Mouse (Mus musculus) gastrocnemius, adult 2 months (tissue): ENCODE data around the gene Mfsd4b1. TPM values are rescaled to one million over a fixed set of nuclear protein-coding genes. Genes with fewer than 3 reads are reported as not detected.
A peak's percentile ranks its signal among the peaks of the same experiment; 100 is the strongest.
"Not testable (repeated sequence)": the region's sequence is repeated elsewhere in the genome, so short reads cannot be mapped to it uniquely, and the experiment has no call there.

Experiments
- DNase-seq: peaks from one replicate; pipeline ENCODE4 v3.0.0; 2022
- H3K27ac ChIP-seq: fragments of 200-600 bp; 2 replicates; pipeline ENCODE4 v1.8.1; 2022; ENCODE audit warnings: mild to moderate bottlenecking
- H3K4me3 ChIP-seq: fragments of 200-600 bp; 2 replicates; pipeline ENCODE4 v1.8.1; 2022; ENCODE audit warnings: mild to moderate bottlenecking, moderate library complexity
- CTCF ChIP-seq: fragments of 200-600 bp; IDR thresholded peaks from 2 replicates; pipeline ENCODE4 v1.8.1; 2022; ENCODE audit warnings: antibody characterized with exemption, mild to moderate bottlenecking, moderate library complexity
- intact Hi-C: fragments of 180-260 bp; cut with DNase I; formaldehyde crosslinking; loops from one replicate; pipeline ENCODE4 v1.15.1; 2025
- total RNA-seq, 2 experiments: library from RNA; stranded (reverse); gene quantifications; 2 replicates each; pipeline ENCODE4 v1.2.3; 2021

Gene Mfsd4b1
- total RNA-seq, 2 experiments from 2014 or later: 2.6 to 3.5 TPM

- intact Hi-C loops: no loop called here
- Histone ChIP-seq H3K4me3 (no peak overlapping the region), H3K27ac (no peak overlapping the region)
- DNase-seq: no peak
- TF ChIP-seq CTCF: no peak
Measured at GRCm38 (mm10) chr10:40029610-40030009, 4.5 kb upstream of the Mfsd4b1 start.

GRCm38 (mm10) chr10:40028091-40028490, 3.0 kb upstream of the Mfsd4b1 start:
- Histone ChIP-seq H3K4me3 (no peak overlapping the region), H3K27ac (no peak overlapping the region)
- no peak for TF ChIP-seq CTCF
- intact Hi-C loops: no loop called here
- no peak for DNase-seq

GRCm38 (mm10) chr10:40026546-40026945, 1.5 kb upstream of the Mfsd4b1 start:
- intact Hi-C loops: no loop called here
- TF ChIP-seq CTCF: no peak
- DNase-seq: no peak
- H3K27ac ChIP-seq: no peak overlapping the region
- H3K4me3 ChIP-seq: no peak overlapping the region

- no peak for DNase-seq
- H3K27ac ChIP-seq: peak overlapping the region; percentile 90
- H3K4me3 ChIP-seq: peak overlapping the region; percentile 73
- TF ChIP-seq CTCF: no peak
- intact Hi-C loops: no loop called here
Measured at GRCm38 (mm10) chr10:40025560-40025959, 492 bp upstream of the Mfsd4b1 start.

GRCm38 (mm10) chr10:40020401-40020800, 4.7 kb downstream of the Mfsd4b1 start:
- intact Hi-C loops: loop anchor here (5.0 kb wide), 1 partner anchor 63 kb away; no protein-coding TSS in a partner anchor
- H3K4me3 ChIP-seq: no peak overlapping the region
- H3K27ac ChIP-seq: peak overlapping the region; percentile 88

GRCm38 (mm10) chr10:40019492-40019891, 5.6 kb downstream of the Mfsd4b1 start:
- no peak for TF ChIP-seq CTCF
- DNase-seq: peak; percentile 39
- Histone ChIP-seq H3K27ac (peak overlapping the region; percentile 88), H3K4me3 (no peak overlapping the region)
- intact Hi-C loops: no loop called here

More at GRCm38 (mm10) chr10:40020401-40020800, 4.7 kb downstream of the Mfsd4b1 start:
- no peak for DNase-seq
- no peak for TF ChIP-seq CTCF

- intact Hi-C loops: no loop called here
- no peak for DNase-seq
- Histone ChIP-seq H3K4me3 (no peak overlapping the region), H3K27ac (peak overlapping the region; percentile 88; the same call in 1 of the 2 replicates)
- TF ChIP-seq CTCF: no peak
Measured at GRCm38 (mm10) chr10:40018261-40018860, 6.7 kb downstream of the Mfsd4b1 start.

GRCm38 (mm10) chr10:40009591-40009990, 15.5 kb downstream of the Mfsd4b1 start:
- no peak for DNase-seq
- H3K27ac ChIP-seq: no peak overlapping the region
- no peak for TF ChIP-seq CTCF
- H3K4me3 ChIP-seq: no peak overlapping the region
- intact Hi-C loops: no loop called here

GRCm38 (mm10) chr10:40008847-40009246, 16.2 kb downstream of the Mfsd4b1 start:
- DNase-seq, H3K27ac ChIP-seq, H3K4me3 ChIP-seq, intact Hi-C loops: not testable (repeated sequence)

GRCm38 (mm10) chr10:40007953-40008352, 17.1 kb downstream of the Mfsd4b1 start:
- no peak for DNase-seq
- no peak for TF ChIP-seq CTCF
- intact Hi-C loops: no loop called here
- Histone ChIP-seq H3K4me3 (no peak overlapping the region), H3K27ac (no peak overlapping the region)

- DNase-seq: no peak
- no peak overlapping the region for H3K27ac ChIP-seq
- no peak for TF ChIP-seq CTCF
- intact Hi-C loops: no loop called here
- H3K4me3 ChIP-seq: no peak overlapping the region
Measured at GRCm38 (mm10) chr10:40006963-40007362, 18.1 kb downstream of the Mfsd4b1 start.

GRCm38 (mm10) chr10:40000746-40001145, 24.3 kb downstream of the Mfsd4b1 start:
- DNase-seq: no peak
- intact Hi-C loops: no loop called here
- no peak for TF ChIP-seq CTCF
- no peak overlapping the region for H3K27ac ChIP-seq
- H3K4me3 ChIP-seq: no peak overlapping the region

- intact Hi-C loops: no loop called here
- TF ChIP-seq CTCF: no peak
Measured at GRCm38 (mm10) chr10:39991155-39991554, 33.9 kb downstream of the Mfsd4b1 start.

GRCm38 (mm10) chr10:39986466-39986865, 38.6 kb downstream of the Mfsd4b1 start, which contains the start of gene Mfsd4b5:
Gene Mfsd4b5, minus strand, starts transcription at chr10:39986646.
- no peak for TF ChIP-seq CTCF
- intact Hi-C loops: no loop called here
- Histone ChIP-seq H3K4me3 (no peak within 1 kb of the TSS), H3K27ac (no peak within 1 kb of the TSS)
- DNase-seq: no peak

More at GRCm38 (mm10) chr10:39991155-39991554, 33.9 kb downstream of the Mfsd4b1 start:
- H3K4me3 ChIP-seq: no peak overlapping the region
- no peak for DNase-seq
- no peak overlapping the region for H3K27ac ChIP-seq
